Mouse (Mus musculus): ENCODE measurements at regions not wholly inside any gene's neighbourhood (a gene's known extent, or its start where the extent isn't known, plus 50 kb on each side); places are given as distances from the start of the nearest gene placed in this dataset.

DNA sequence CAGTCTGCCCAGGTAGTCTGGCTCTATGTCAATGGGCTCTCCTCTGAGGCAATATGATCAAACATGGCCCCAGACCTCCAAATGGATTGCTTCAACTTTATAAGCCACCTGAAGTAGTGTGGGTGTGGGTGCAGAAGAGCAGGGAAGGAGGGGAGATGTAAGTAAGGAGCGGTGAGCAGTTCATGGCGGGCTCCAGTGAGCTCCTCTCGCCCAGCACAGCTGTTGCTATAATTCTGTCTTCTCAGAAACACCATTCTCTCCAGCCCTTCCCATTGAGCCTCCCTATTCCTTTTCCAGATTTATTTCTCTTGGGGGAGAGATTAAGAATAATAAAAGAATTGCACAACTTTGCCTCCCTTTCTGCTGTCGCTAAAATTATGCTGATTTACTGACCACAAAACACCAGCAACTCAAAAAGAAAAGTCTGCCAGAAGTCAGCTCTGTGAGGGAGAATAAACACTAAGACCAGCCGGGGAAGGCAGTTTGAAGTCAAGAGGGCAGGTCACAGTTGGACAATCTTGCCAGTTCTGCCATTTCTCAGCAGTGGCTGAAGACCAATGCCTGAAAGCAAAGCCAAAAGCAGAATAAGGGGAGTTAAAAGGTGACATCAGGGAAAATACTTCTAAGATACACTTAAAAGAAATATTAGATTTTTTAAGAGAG, 71.3 kb upstream of the Stard3nl start:
- TF ChIP-seq UBTF (IDR thresholded peaks at IDR 0.05; ENCODE audit: low read depth, low read length) (no peak), ETS1 (conservative IDR thresholded peaks at IDR 0.05; ENCODE audit: low read depth, low read length) (no peak), EP300 (IDR thresholded peaks at IDR 0.05; ENCODE audit: low read length) (no peak), CTCF (conservative IDR thresholded peaks at IDR 0.05 in 1 of 2, IDR thresholded peaks at IDR 0.05 in 1 of 2; ENCODE audit: low read depth in 2 of 2, low read length in 2 of 2) (no peak), CHD2 (IDR thresholded peaks at IDR 0.05; ENCODE audit: low read length) (no peak)

All from CH12.LX (cell line).